Comparison of ENCODE assay signal across 13 mouse cellular contexts in genomic region chr6:39447429-39448185, GRCm38 (mm10). TPM values are rescaled to one million over a fixed set of nuclear protein-coding genes. Genes with fewer than 3 reads are reported as not detected.
A peak's percentile ranks its signal among the peaks of the same experiment; 100 is the strongest.
DNase-seq lines count a peak whose midpoint lies in the region; ATAC-seq lines count a peak whose summit lies in the region.
"Had no signal": no experiment of that assay in that cellular context is flagged by ENCODE, and none has a peak within 500 bp of the region (broad histone marks: within the 10 kb centered on the region; RNA-seq: fewer than 3 reads in every experiment).

No protein-coding gene starts in this region.

- no peak for DNase-seq in hindbrain, embryonic 10.5 days (ENCODE audit: low spot score)
- DNase-seq in 3T3-L1 (ENCODE audit: low read depth, low spot score) (peak; percentile 94), NIH3T3 (ENCODE audit: low read depth) (peak; percentile 92)
- peak; percentile 41 to 51 for DNase-seq in frontal cortex, postnatal 36 days (ENCODE audit: low spot score in 2 of 2)
- DNase-seq in embryo, embryonic 9.5 days (ENCODE audit: extremely low spot score): no peak
- DNase-seq: midbrain, embryonic 14.5 days had no signal

- no peaks in the 10 kb centered on the region for H3K36me3 ChIP-seq in hindbrain, embryonic 10.5 days
- H3K36me3 ChIP-seq in hindbrain, embryonic 13.5 days: no peaks in the 10 kb centered on the region
- H3K36me3 ChIP-seq in forebrain, embryonic 12.5 days (replicated peaks): no peaks in the 10 kb centered on the region
- H3K36me3 ChIP-seq: embryonic facial prominence, embryonic 10.5 days; heart, embryonic 15.5 days; liver, embryonic 15.5 days had no signal

- no peaks in the 10 kb centered on the region for H3K9me3 ChIP-seq in hindbrain, embryonic 10.5 days
- H3K9me3 ChIP-seq in hindbrain, embryonic 13.5 days: no peaks in the 10 kb centered on the region
- H3K9me3 ChIP-seq in forebrain, embryonic 12.5 days: no peaks in the 10 kb centered on the region
- H3K9me3 ChIP-seq: embryonic facial prominence, embryonic 10.5 days; heart, embryonic 15.5 days; liver, embryonic 15.5 days had no signal

- 55% methylated on average over 4 of the region's 4 CpGs for WGBS in hindbrain, embryonic 10.5 days
- 62% methylated on average over 4 of the region's 4 CpGs for WGBS in hindbrain, embryonic 13.5 days
- WGBS in forebrain, embryonic 12.5 days: 48% methylated on average over 4 of the region's 4 CpGs

- H3K4me2 ChIP-seq in hindbrain, embryonic 13.5 days: no peak overlapping the region
- no peak overlapping the region for H3K4me2 ChIP-seq in forebrain, embryonic 12.5 days
- H3K4me2 ChIP-seq: heart, embryonic 15.5 days; liver, embryonic 15.5 days had no signal

- H3K4me1 ChIP-seq in hindbrain, embryonic 10.5 days (replicated peaks): peaks cover 17% of the 10 kb centered on the region; the same call in 1 of the 2 replicates
- no peaks in the 10 kb centered on the region for H3K4me1 ChIP-seq in hindbrain, embryonic 13.5 days (replicated peaks)
- H3K4me1 ChIP-seq in forebrain, embryonic 12.5 days: no peaks in the 10 kb centered on the region; the same call in 1 of the 2 replicates

- no peak overlapping the region for H3K4me3 ChIP-seq in hindbrain, embryonic 10.5 days
- H3K4me3 ChIP-seq in hindbrain, embryonic 13.5 days: no peak overlapping the region
- no peak overlapping the region for H3K4me3 ChIP-seq in forebrain, embryonic 12.5 days (replicated peaks)
- H3K4me3 ChIP-seq: embryonic facial prominence, embryonic 10.5 days; heart, embryonic 15.5 days; liver, embryonic 15.5 days had no signal

- no peaks in the 10 kb centered on the region for H3K27me3 ChIP-seq in hindbrain, embryonic 10.5 days (ENCODE audit: insufficient read depth, poor library complexity, severe bottlenecking)
- H3K27me3 ChIP-seq in hindbrain, embryonic 13.5 days: no peaks in the 10 kb centered on the region
- no peaks in the 10 kb centered on the region for H3K27me3 ChIP-seq in forebrain, embryonic 12.5 days
- H3K27me3 ChIP-seq: heart, embryonic 15.5 days had no signal

- peak overlapping the region; percentile 23; the same call in 1 of the 2 replicates for H3K27ac ChIP-seq in hindbrain, embryonic 10.5 days
- H3K27ac ChIP-seq in hindbrain, embryonic 13.5 days: no peak overlapping the region
- no peak overlapping the region for H3K27ac ChIP-seq in forebrain, embryonic 12.5 days
- H3K27ac ChIP-seq: embryonic facial prominence, embryonic 10.5 days; heart, embryonic 15.5 days; liver, embryonic 15.5 days had no signal

- ATAC-seq in hindbrain, embryonic 13.5 days (ENCODE audit: low FRiP score): no peak
- ATAC-seq in forebrain, embryonic 12.5 days (ENCODE audit: low FRiP score): no peak
- ATAC-seq in cerebellum, adult (ENCODE audit: insufficient number of reproducible peaks, low FRiP score, low TSS enrichment): no peak
- ATAC-seq: inflammation-experienced regulatory T-cells, adult 6 months had no signal

- no peak overlapping the region for H3K9ac ChIP-seq in hindbrain, embryonic 13.5 days
- no peak overlapping the region for H3K9ac ChIP-seq in forebrain, embryonic 12.5 days
- H3K9ac ChIP-seq: heart, embryonic 15.5 days; liver, embryonic 15.5 days had no signal

RNA-seq across cellular contexts. Expression of gene Mkrn1, which starts 27.3 kb away (rescaled TPM):
- polyA plus RNA-seq in hindbrain, embryonic 10.5 days (2016; fragmentation: Nextera tagmentation; extraction: Ambion mirVana): 90.0 and 116 TPM in 2 replicates
- polyA plus RNA-seq in hindbrain, embryonic 13.5 days (2015; fragmentation: Nextera tagmentation; extraction: Ambion mirVana): 236 and 250 TPM in 2 replicates
- 143 and 156 TPM in 2 replicates for polyA plus RNA-seq in forebrain, embryonic 12.5 days (2016; fragmentation: Nextera tagmentation; extraction: Ambion mirVana)

Comparison
In these comparisons a context has a peak if more than half of its experiments do, and no peak if none do; other contexts are left out.
1. DNase-seq: peak in 3T3-L1 (single experiment), NIH3T3 (single experiment) and frontal cortex, postnatal 36 days (2 of 2); none in hindbrain, embryonic 10.5 days (single experiment) and embryo, embryonic 9.5 days (single experiment).